Mouse (Mus musculus) 3T3-L1 (cell line): ENCODE measurements at regions not wholly inside any gene's neighbourhood (a gene's known extent, or its start where the extent isn't known, plus 50 kb on each side); places are given as distances from the start of the nearest gene placed in this dataset.

ENCODE experiments used
- DNase-seq: peaks from one replicate; pipeline ENCODE4 v3.0.0-alpha.2; 2015; ENCODE audit warnings: low read depth, low spot score

DNA sequence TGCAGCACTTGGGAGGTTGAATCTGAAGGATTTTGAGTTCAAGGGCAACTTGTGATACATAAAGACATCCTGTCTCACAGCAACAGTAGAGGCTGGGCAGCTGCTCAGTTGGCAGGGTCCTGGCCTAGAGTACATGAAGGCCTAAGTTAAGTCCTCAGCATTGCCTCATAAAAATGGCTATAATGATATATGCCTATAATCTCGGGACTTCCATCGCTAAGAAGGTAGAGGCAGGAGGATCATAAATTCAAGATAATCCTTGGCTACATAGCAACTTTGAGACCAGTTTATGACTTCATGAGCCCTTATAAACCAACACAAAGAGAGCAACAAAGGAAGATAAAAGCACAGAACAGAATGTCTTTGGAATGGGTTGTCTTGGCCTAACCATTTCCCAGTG, 570.0 kb upstream of the Auts2 start:
- DNase-seq: no peak

- DNase-seq: no peak
Observed at GRCm38 (mm10) chr5:133106691-133107354, 563.7 kb upstream of the Auts2 start.

DNA sequence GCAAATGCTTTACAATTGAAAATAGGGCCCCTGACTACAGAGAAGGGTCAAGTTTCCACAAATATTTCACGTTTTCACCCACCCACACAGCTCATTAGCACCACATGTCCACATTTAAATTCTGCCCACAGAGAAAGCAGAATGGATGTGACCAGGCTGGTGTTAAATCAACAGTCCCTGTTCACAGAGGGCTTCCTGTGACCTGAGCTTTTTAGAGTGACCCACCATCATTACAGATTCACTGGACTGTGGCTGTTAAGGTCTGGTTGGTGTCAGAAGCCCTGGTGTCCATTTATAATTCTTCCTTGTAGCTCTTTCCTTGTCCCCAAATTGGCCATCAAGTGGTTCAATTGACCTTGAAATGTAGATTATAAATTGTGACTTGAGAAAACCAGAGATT, 553.2 kb upstream of the Auts2 start:
- DNase-seq: no peak

- no peak for DNase-seq
Observed at GRCm38 (mm10) chr5:133084859-133085258, 541.7 kb upstream of the Auts2 start.

GRCm38 (mm10) chr5:133080751-133081150, 537.6 kb upstream of the Auts2 start:
- DNase-seq: no peak

- DNase-seq: no peak
Observed at GRCm38 (mm10) chr5:133078916-133079315, 535.8 kb upstream of the Auts2 start.

GRCm38 (mm10) chr5:133078390-133078789, 535.2 kb upstream of the Auts2 start:
- DNase-seq: no peak

- no peak for DNase-seq
Observed at GRCm38 (mm10) chr5:133073317-133073716, 530.2 kb upstream of the Auts2 start.

GRCm38 (mm10) chr5:133070141-133070540, 527.0 kb upstream of the Auts2 start:
- DNase-seq: no peak

DNA sequence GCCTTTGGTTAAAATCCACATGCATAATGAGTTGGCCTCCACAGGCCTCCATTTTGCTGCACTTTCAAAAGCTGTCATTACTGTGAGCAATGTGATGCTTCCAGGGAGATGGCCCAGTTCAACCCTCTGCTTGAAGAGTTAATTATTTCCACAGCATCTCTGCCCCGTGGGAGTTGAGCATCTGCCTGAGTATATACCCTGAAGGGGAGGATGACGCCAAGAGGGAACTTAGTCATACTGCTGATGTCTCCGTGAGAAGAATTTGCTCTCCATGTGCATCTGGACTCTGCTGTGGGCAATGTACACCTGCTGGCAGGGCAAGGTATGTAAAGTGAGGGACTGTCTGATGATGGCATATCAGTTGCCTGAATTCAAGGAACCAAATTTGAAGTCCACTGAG, 519.3 kb upstream of the Auts2 start:
- DNase-seq: no peak

GRCm38 (mm10) chr5:133047456-133047855, 504.3 kb upstream of the Auts2 start:
- DNase-seq: no peak

GRCm38 (mm10) chr5:133045637-133046036, 502.5 kb upstream of the Auts2 start:
- DNase-seq: no peak

DNA sequence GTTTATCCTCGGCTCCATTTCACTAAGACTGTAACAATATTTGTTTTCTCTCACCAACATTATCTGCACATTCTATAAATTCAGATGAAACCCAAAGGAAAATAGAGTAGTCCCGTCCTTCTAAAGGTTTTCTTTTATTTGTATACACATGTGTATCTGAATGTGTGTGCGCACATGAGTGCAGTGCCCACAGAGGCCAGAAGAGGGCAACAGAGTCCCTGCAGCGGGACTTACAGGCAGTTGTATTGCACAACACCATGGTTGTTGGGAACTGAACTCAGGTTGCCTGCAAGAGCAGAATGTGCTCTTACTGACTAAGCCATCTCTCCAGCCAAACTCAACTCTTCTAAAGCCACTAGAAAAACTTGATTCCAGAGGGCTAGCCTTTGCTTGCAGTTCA, 484.4 kb upstream of the Auts2 start:
- no peak for DNase-seq

DNA sequence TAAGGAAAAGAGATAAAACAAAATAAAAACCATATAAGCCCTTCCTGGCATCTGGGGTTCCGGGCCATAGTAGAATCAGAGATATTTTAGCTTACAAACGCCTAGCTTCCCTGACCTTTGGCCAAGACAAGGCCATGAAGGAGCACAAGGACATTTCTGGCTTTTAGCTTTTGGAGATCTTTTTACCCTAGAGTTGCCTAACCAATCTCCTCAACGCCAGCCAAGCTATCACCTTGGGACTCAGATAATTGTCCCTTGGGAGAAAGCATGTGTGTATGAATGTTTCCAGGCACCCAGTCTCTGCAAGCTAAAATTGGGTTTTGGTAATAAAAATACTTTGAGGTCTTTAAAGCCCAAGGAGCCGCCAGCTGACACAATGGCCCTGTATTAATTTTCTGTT, 482.0 kb upstream of the Auts2 start:
- DNase-seq: no peak

GRCm38 (mm10) chr5:133020821-133021220, 477.7 kb upstream of the Auts2 start:
- no peak for DNase-seq

DNA sequence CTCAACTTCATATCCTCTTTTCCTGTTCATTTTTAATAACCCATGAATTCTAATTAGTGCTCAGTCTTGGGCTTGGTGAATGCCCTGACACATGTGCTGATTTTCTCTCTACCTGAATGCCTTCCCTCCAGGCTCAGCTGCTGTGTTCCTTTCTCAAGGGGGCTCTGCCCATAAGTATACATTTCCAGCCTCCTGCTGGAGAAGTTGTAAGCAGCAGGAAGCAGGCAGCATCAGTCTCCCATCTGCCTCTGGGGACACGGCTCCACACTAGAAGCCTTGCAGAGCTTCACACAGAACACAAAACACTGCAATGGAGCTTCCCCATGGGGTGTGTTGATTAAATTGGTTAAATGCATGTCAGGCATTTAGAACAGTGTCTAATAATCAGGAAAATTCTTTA, 477.0 kb upstream of the Auts2 start:
- DNase-seq: no peak

GRCm38 (mm10) chr5:133010624-133011575, 467.8 kb upstream of the Auts2 start:
- no peak for DNase-seq

DNA sequence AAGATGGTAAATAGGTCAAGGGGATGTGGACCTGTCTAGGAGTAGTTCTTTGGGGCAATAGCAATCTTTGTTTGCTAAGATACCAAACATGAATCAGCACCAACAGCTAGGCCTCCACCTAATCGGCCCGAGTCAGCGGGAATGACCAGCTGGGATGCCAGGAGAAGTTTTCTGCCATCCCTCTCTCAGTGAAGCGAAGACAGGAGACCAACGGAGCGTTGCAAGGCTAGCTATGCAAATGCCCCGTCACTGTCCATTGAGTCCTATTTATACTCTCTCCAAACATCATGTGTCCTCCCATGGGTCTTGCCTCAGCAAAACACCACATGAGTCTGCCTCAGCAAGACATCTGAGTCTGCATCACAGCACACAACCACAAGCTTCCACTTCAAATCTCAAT, 439.7 kb upstream of the Auts2 start:
- no peak for DNase-seq

DNA sequence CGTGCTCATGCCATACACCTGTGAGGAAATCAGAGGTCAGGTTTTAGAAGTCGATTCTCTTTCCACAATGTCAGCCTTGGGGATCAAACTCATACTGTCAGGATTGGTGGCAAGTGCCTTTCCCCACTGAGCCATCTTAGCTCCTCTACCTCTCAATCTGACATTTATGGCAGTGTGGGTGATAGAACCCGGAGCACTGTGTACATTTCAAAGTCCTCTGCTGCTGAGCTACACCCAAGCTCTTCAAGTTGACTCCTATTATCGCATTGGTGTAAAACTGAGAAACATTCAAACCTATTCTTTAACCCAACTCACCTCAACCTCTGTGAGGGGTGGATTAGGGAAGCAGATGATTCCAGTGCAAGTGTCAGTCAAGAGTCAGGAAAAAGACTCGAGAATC, 435.9 kb upstream of the Auts2 start:
- DNase-seq: no peak

DNA sequence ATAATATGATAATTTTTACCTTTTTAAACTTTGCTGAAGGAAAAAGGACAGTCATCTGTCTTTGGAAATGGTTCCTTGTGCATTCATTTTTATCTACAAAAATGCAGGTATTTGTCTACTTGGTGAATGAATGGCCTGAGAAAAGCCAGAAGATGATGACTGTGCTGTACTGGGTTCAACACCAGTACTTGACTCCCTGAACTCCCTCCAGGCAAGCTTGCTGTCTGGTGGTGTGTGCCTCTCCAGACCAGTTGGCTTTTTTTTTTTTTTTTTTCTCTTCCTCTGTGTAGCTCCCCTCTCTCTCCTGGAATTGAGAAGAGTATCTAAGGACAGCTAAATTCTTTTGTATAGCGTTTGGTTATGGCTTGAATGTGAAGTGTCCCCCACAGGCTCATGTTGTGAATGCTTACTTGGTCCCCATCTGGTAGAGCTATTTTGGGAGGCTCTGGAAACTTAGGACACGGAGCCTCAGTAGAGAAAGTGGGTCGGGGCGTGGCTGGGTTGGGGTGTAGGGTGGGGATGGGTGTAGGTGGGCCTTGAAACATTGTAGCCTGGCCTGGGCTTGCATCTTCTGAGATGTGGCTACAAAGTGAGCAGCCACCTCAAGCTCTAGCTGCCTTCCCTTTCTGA, 432.3 kb upstream of the Auts2 start:
- DNase-seq: no peak

DNA sequence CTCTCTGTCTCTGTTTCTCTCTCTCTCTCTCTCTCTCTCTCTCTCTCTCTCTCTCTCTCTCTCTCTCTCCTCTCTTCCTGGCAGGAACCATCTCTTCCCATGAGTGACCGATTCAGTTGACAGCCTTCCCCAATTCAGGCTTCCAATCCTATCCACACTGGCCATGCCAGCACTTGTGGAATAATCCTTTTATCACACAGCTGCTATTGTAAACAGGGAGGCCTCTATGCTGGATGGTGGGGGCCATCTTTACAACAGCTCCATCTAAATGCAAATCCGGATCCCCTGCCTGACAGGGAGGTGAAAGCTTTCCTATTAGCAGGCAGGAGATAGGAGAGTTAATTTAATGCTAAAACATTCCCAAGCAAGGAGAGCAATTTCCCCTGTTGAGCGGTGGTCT, 431.7 kb upstream of the Auts2 start:
- DNase-seq: no peak

GRCm38 (mm10) chr5:132971046-132971445, 427.9 kb upstream of the Auts2 start:
- DNase-seq: no peak

- DNase-seq: no peak
Observed at GRCm38 (mm10) chr5:132969376-132969775, 426.2 kb upstream of the Auts2 start.
